Mouse (Mus musculus): ENCODE measurements around the gene Cpm.

Cpm gene

GRCm38 (mm10) chr10:117635823-117636589 is 6.7 kb downstream of the Cpm start:
- DNase-seq (ENCODE audit: low read depth), result no peak

- no peak for DNase-seq (ENCODE audit: low read depth)
Measured at GRCm38 (mm10) chr10:117637062-117637744, 7.9 kb downstream of the Cpm start.

GRCm38 (mm10) chr10:117637745-117638577 is 8.7 kb downstream of the Cpm start:
- no peak for DNase-seq (ENCODE audit: low read depth)

- no peak for DNase-seq (ENCODE audit: low read depth)
Measured at GRCm38 (mm10) chr10:117638578-117639220, 9.4 kb downstream of the Cpm start.

GRCm38 (mm10) chr10:117639221-117639599 is 9.9 kb downstream of the Cpm start:
- DNase-seq (ENCODE audit: low read depth), result no peak

GRCm38 (mm10) chr10:117639899-117640594 is 10.7 kb downstream of the Cpm start:
- DNase-seq (ENCODE audit: low read depth), result peak; percentile 13

GRCm38 (mm10) chr10:117640595-117641078 is 11.3 kb downstream of the Cpm start:
- no peak for DNase-seq (ENCODE audit: low read depth)

- no peak for DNase-seq (ENCODE audit: low read depth)
Measured at GRCm38 (mm10) chr10:117641400-117642200, 12.3 kb downstream of the Cpm start.

GRCm38 (mm10) chr10:117642201-117642450 is 12.8 kb downstream of the Cpm start:
- no peak for DNase-seq (ENCODE audit: low read depth)

- DNase-seq (ENCODE audit: low read depth), result no peak
Measured at GRCm38 (mm10) chr10:117642491-117643262, 13.4 kb downstream of the Cpm start.

GRCm38 (mm10) chr10:117643302-117643701 is 14.0 kb downstream of the Cpm start:
- no peak for DNase-seq (ENCODE audit: low read depth)

GRCm38 (mm10) chr10:117643711-117644428 is 14.6 kb downstream of the Cpm start:
- DNase-seq (ENCODE audit: low read depth), result no peak

- no peak for DNase-seq (ENCODE audit: low read depth)
Measured at GRCm38 (mm10) chr10:117644429-117644748, 15.1 kb downstream of the Cpm start.

- DNase-seq (ENCODE audit: low read depth), result no peak
Measured at GRCm38 (mm10) chr10:117644828-117645227, 15.5 kb downstream of the Cpm start.

- no peak for DNase-seq (ENCODE audit: low read depth)
Measured at GRCm38 (mm10) chr10:117645487-117645964, 16.2 kb downstream of the Cpm start.

GRCm38 (mm10) chr10:117646482-117647157 is 17.3 kb downstream of the Cpm start:
- DNase-seq (ENCODE audit: low read depth), result no peak

- DNase-seq (ENCODE audit: low read depth), result no peak
Measured at GRCm38 (mm10) chr10:117647158-117647505, 17.8 kb downstream of the Cpm start.

- DNase-seq (ENCODE audit: low read depth), result no peak
Measured at GRCm38 (mm10) chr10:117647964-117648472, 18.7 kb downstream of the Cpm start.

- DNase-seq (ENCODE audit: low read depth), result no peak
Measured at GRCm38 (mm10) chr10:117648643-117649042, 19.3 kb downstream of the Cpm start.
